Mouse (Mus musculus): ENCODE results near the gene Sh2b2. TPM values are rescaled to one million over a fixed set of nuclear protein-coding genes. Genes with fewer than 3 reads are reported as not detected.

Sh2b2 gene
- total RNA-seq (2021) = 1 to 10 TPM; 8.0 to 9.7 TPM

- intact Hi-C loops (cut with DNase I) = no loop called here
- no peak for DNase-seq (ENCODE audit: low spot score in 2 of 2)
These were observed at the start of gene Sh2b2 for GRCm38 (mm10) chr5:136246452-136246838. TSS of gene Sh2b2 (minus strand) at chr5:136246556.

DNA sequence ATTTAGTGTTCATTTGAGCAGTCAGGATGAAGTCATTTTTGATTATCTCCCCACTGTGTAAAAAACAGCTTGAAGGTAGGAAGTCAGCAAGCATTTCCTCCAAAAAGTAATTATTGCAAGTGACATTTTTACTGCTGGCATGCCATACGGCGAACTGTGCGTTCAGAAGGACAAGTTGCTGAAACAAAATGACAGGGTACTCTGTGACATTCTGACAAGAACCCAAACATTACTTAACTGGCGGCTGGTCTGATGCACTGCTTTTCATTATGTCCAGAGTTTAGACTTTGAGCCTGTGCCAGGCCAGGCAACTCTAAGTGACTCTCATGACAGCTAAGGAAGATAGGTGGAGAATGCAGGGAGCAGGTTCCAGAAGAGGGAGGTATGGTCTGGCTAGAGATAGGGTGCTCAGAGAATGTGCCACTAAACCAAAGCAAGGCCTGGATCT, 46.6 kb upstream of the Sh2b2 start:
- intact Hi-C loops (cut with DNase I) = no loop called here
- no peak for DNase-seq (ENCODE audit: low spot score in 2 of 2)

- intact Hi-C loops (cut with DNase I) = no loop called here
- DNase-seq (ENCODE audit: low spot score in 2 of 2) = no peak
These were observed 46.0 kb upstream of the Sh2b2 start for GRCm38 (mm10) chr5:136292361-136292760.

DNA sequence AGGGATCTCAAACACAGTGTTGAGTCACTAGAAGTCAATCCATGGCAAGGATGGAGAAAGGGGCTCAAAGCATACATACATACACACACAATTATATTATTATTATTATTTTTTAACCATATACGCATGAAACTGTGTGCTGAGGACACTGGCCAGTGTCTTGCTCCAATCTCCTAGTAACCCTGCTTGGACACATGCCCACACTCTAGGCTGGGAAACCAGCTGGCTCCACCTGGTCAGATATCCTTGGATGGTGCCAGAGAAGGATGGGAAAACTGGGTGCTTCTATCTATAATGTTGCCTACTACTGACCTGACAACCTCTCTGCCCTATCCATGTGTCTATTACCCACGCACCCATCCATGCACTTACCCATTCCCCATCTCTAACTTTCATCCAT, 45.2 kb upstream of the Sh2b2 start:
- intact Hi-C loops (cut with DNase I) = no loop called here
- DNase-seq (ENCODE audit: low spot score in 2 of 2) = no peak

GRCm38 (mm10) chr5:136289776-136290175, 43.4 kb upstream of the Sh2b2 start:
- no peak for DNase-seq (ENCODE audit: low spot score in 2 of 2)
- intact Hi-C loops (cut with DNase I) = no loop called here

DNA sequence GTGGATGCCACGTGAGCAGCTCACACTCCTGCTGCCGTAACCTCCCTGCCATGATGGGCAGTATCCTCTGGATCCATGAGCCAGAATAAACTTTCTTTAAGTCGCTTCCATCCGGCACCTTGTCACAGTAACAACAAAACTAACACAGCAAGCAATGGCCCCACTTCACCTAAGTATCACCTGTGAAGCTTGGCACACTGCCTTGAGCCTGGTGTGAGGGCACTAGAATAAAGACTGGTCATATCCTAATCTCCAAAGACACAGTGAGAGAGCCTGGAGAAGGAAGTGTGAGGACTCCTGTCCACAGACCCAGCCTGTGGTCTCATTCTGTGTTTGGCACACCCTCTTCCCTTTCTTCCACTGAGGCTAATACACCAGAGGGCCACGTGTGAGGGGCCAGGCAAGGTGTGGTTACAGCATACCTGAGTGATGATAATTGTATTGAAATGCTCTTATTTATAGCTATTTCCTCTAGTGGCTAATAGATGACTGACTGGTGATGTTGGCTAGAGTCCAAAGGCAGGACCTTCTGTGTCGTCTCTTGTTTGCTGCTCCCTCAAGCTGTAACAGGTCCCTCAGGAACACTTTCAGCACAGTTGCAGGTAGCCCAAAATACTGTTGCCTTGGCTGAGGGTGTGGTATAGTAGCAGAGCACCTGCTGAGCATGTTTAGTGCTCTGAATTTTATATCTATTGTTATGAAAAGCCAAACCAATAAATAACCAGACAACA, 42.2 kb upstream of the Sh2b2 start:
- intact Hi-C loops (cut with DNase I) = no loop called here
- no peak for DNase-seq (ENCODE audit: low spot score in 2 of 2)

GRCm38 (mm10) chr5:136286566-136286965, 40.2 kb upstream of the Sh2b2 start:
- DNase-seq (ENCODE audit: low spot score in 2 of 2) = no peak
- intact Hi-C loops (cut with DNase I) = no loop called here

DNA sequence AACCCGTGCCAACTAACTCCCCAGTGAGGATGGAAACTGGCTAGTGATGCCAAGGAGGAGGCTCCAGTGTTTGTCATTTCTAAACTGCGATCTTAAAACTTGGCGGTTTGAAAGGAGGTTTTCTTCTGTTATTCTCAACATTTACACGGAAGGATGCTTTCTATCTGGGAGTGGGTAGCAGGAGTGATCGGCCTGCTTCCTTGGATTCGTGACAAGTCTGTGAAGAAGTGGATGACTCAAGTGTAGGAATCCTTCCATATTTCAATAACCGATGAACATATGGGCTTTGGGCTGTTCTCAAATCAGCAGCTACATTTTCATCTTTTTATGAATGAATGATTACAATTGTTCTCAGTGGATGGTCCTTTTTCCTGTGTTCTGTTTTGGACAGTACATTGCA, 38.8 kb upstream of the Sh2b2 start:
- DNase-seq (ENCODE audit: low spot score in 2 of 2) = no peak
- intact Hi-C loops (cut with DNase I) = no loop called here

GRCm38 (mm10) chr5:136281351-136281750, 35.0 kb upstream of the Sh2b2 start:
- peak in 1 of 2 experiments; percentile 33 for DNase-seq (ENCODE audit: low spot score in 2 of 2)
- intact Hi-C loops (cut with DNase I) = loop anchor here (2.0 to 5.0 kb wide), 4 partner anchors 286 to 426 kb away; partner anchors contain the start of gene Cux1

DNA sequence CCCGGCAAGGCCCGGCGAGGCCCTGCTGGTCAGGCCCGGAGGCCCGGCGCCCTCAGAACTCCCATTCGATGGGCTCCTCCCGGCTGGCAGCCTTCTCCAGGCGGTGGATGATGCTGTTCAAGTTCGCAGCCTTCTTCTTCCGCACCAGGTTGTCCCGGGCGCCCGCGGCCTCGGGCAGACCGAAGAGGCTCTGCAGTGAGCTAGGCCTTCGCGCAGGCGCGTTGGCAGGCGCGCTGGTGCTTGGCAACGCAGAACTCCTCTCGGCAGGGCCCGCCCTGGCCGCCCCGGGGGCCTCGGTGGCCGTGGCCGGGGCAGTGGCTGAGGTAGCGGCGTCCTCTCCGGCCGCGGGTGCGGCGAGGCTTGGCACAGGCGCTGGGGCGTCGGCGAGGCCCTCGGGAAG, 28.4 kb upstream of the Sh2b2 start:
- DNase-seq (ENCODE audit: low spot score in 2 of 2) = no peak
- intact Hi-C loops (cut with DNase I) = no loop called here

GRCm38 (mm10) chr5:136269937-136270336, 23.6 kb upstream of the Sh2b2 start:
- DNase-seq (ENCODE audit: low spot score in 2 of 2) = no peak
- intact Hi-C loops (cut with DNase I) = no loop called here

GRCm38 (mm10) chr5:136266077-136266476, 19.7 kb upstream of the Sh2b2 start:
- no peak for DNase-seq (ENCODE audit: low spot score in 2 of 2)
- intact Hi-C loops (cut with DNase I) = no loop called here

- DNase-seq (ENCODE audit: low spot score in 2 of 2) = peak; percentile 18 to 36
- intact Hi-C loops (cut with DNase I) = loop anchor here (5.0 kb wide), 1 partner anchor 399 kb away; no protein-coding TSS in a partner anchor
These were observed 17.0 kb upstream of the Sh2b2 start for GRCm38 (mm10) chr5:136263342-136263741.

DNA sequence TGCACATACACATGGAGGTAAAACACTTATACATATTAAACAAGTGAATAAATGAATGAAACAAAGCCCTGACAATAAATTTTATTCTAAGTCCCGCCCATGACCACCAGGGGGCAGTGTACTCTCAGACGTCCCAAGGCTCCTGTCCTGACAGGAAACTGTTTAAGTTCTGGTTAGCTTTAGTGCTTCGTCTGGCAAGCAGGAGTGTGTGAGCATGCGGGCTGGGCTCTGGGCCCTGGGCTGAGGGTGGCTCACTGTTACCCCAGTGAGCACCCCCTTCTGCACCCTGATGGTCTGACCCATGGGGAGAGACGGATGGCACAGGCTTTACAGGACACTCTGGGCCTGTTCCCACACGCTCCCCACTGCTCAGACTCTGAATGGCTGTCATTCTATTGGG, 12.6 kb upstream of the Sh2b2 start:
- intact Hi-C loops (cut with DNase I) = loop anchor here (2.0 to 5.0 kb wide), 2 partner anchors 448 to 498 kb away; no protein-coding TSS in a partner anchor
- peak; percentile 31 to 52 for DNase-seq (ENCODE audit: low spot score in 2 of 2)

DNA sequence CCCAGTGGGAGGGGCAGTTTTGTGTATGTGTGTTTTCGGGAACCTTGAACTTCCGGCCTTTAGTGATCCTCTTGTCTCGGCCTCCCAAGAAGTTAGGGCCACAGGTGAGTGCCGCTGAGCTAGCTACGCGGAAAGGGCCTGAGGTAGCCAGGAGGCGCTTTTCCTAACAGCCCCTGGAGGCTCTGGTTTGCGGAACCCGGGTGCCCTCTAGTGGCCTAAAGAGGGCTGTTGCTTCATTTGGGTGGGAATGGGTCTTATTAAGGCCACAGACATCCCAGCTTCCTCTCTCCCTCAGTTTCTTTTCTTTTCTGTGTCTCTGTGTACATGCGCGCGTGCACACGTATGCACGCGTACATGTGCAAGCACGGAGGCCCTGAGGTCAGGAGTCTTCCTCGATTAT, 6.5 kb upstream of the Sh2b2 start:
- intact Hi-C loops (cut with DNase I) = loop anchor here (1.0 to 5.0 kb wide), 2 partner anchors 51 to 116 kb away; partner anchors contain the start of genes Alkbh4 and Lrwd1
- DNase-seq (ENCODE audit: low spot score in 2 of 2) = peak; percentile 60 to 78

GRCm38 (mm10) chr5:136251004-136251403, 4.6 kb upstream of the Sh2b2 start:
- intact Hi-C loops (cut with DNase I) = loop anchor here (5.0 kb wide), 1 partner anchor 114 kb away; the partner anchor contains the start of genes Alkbh4 and Lrwd1
- DNase-seq (ENCODE audit: low spot score in 2 of 2) = peak; percentile 13 to 47

- intact Hi-C loops (cut with DNase I) = no loop called here
- DNase-seq (ENCODE audit: low spot score in 2 of 2) = no peak
These were observed 2.1 kb upstream of the Sh2b2 start for GRCm38 (mm10) chr5:136248441-136248840.

DNA sequence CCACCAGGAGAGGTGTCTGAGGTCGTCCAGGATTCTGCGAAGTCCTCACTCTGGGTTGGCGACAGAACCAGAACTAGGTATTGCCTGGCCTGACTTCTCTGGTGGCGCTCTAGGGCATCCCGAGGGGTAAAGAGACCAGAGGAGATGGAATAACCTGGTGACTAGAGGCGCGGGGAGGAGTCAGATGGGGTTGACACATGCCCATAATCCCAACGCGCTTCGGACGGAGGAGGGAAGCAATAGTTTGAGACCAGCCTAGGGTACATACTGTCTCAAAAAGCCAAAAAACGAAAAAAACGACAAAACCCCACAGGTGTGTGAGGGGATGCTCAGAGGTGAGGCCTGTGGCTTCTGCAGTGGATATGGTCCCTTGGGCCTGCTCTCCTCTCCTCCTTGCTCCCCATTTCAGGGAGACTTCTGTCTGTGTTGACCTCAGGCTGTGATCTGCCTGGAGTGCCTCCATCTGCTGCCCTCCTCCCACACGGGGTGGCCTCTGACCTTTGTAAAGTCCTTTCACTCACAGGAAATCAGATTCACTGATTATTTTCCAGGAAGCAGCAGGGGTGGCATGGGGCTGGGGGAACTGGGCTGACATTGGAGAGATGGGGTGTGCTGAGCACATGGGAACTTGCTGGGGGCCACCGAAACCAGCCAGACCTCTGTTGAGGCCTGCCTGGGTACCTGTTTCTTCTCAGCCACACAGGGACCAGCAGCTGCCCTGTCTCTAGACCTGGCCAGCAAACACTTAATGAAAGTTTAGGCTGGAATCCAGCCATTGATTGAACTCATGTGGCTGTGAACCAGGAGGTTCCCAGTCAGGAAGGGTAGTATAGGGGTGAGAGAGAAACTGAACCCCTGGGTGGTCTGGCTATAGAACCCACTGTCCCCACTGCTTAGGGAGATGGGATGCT, 560 bp downstream of the Sh2b2 start:
- no peak for DNase-seq (ENCODE audit: low spot score in 2 of 2)
- intact Hi-C loops (cut with DNase I) = no loop called here

GRCm38 (mm10) chr5:136244762-136245540, 1.4 kb downstream of the Sh2b2 start:
- intact Hi-C loops (cut with DNase I) = no loop called here

More at GRCm38 (mm10) chr5:136244762-136245540, 1.4 kb downstream of the Sh2b2 start:
- DNase-seq (ENCODE audit: low spot score in 2 of 2) = peak; percentile 83 to 85

All from left cerebral cortex, postnatal 36 days (tissue).